Mouse (Mus musculus) neural tube, embryonic 11.5 days (tissue): ENCODE measurements around the gene Tst. TPM values are rescaled to one million over a fixed set of nuclear protein-coding genes. Genes with fewer than 3 reads are reported as not detected.
A peak's percentile ranks its signal among the peaks of the same experiment; 100 is the strongest.

Source experiments
- ATAC-seq: fragments of 200-750 bp; cut with Nextera tagmentation; 2 replicates; pipeline ENCODE4 v1.8.0; 2017; ENCODE audit warnings: moderate number of reproducible peaks, mild to moderate bottlenecking, moderate TSS enrichment, moderate library complexity; ENCODE audit not compliant: insufficient read depth, low FRiP score, low TSS enrichment
- DNase-seq: peaks from one replicate; pipeline ENCODE4 v3.0.0-alpha.2; 2015; ENCODE audit warnings: low spot score
- H3K27ac ChIP-seq: fragments of 300-500 bp; sonication (generic); 2 replicates; pipeline ENCODE4 v1.5.1; 2014; ENCODE audit warnings: low read depth, mild to moderate bottlenecking, low read length
- H3K27me3 ChIP-seq: fragments of 300-500 bp; sonication (generic); 2 replicates; pipeline ENCODE4 v1.6.1; 2014; ENCODE audit warnings: mild to moderate bottlenecking, low read length, mixed read lengths; ENCODE audit not compliant: control insufficient read depth, insufficient read depth
- H3K36me3 ChIP-seq: fragments of 300-500 bp; sonication (generic); 2 replicates; pipeline ENCODE4 v1.6.1; 2014; ENCODE audit warnings: mild to moderate bottlenecking, low read length, moderate library complexity, mixed read lengths; ENCODE audit not compliant: control insufficient read depth, insufficient read depth
- H3K4me1 ChIP-seq: fragments of 300-500 bp; sonication (generic); 2 replicates; pipeline ENCODE4 v1.6.1; 2014; ENCODE audit warnings: low read length, mixed read lengths; ENCODE audit not compliant: control insufficient read depth, insufficient read depth
- H3K4me2 ChIP-seq: fragments of 300-500 bp; sonication (generic); 2 replicates; pipeline ENCODE4 v1.6.1; 2014; ENCODE audit warnings: low read depth, mild to moderate bottlenecking, moderate library complexity
- H3K4me3 ChIP-seq: fragments of 300-500 bp; sonication (generic); 2 replicates; pipeline ENCODE4 v1.5.1; 2014; ENCODE audit warnings: low read depth, low read length
- H3K9ac ChIP-seq: fragments of 300-500 bp; sonication (generic); 2 replicates; pipeline ENCODE4 v1.6.1; 2014; ENCODE audit warnings: mild to moderate bottlenecking, low read length
- H3K9me3 ChIP-seq: fragments of 300-500 bp; sonication (generic); 2 replicates; pipeline ENCODE4 v1.6.1; 2016; ENCODE audit warnings: low read length; ENCODE audit not compliant: control insufficient read depth
- WGBS: fragments of 180-500 bp; shearing (Covaris S2); extraction: QIAGEN DNeasy Blood & Tissue Kit; methylation state at CpG from one replicate; pipeline ENCODE4 v1.1.7; 2014; 5-methylcytosine and 5-hydroxymethylcytosine counted together
- polyA plus RNA-seq: library from polyadenylated mRNA; unstranded; fragments of >200 nt; fragmentation: Nextera tagmentation; extraction: Ambion mirVana; gene quantifications from 2 replicates; pipeline ENCODE4 v1.2.1, GENCODE M21; 2014

Tst gene
- polyA plus RNA-seq, 1 experiment from 2014 or later: 7.8 TPM

GRCm38 (mm10) chr15:78435681-78436080, 30.0 kb upstream of the Tst start:
- ATAC-seq (peak; percentile 33; the same call in 1 of the 2 replicates), DNase-seq (no peak)
- Histone ChIP-seq H3K4me2 (no peak overlapping the region), H3K4me1 (peaks cover 31% of the 10 kb centered on the region), H3K9me3 (no peaks in the 10 kb centered on the region), H3K9ac (no peak overlapping the region; the same call in 1 of the 2 replicates), H3K36me3 (0 out of 2 replicates have a peak, but pooled peaks cover 3% of the 10 kb centered on the region), H3K27me3 (no peaks in the 10 kb centered on the region), H3K4me3 (no peak overlapping the region), H3K27ac (no peak overlapping the region; the same call in 1 of the 2 replicates)
- 84% methylated on average over 11 of the region's 11 CpGs for whole genome bisulfite sequencing

DNA sequence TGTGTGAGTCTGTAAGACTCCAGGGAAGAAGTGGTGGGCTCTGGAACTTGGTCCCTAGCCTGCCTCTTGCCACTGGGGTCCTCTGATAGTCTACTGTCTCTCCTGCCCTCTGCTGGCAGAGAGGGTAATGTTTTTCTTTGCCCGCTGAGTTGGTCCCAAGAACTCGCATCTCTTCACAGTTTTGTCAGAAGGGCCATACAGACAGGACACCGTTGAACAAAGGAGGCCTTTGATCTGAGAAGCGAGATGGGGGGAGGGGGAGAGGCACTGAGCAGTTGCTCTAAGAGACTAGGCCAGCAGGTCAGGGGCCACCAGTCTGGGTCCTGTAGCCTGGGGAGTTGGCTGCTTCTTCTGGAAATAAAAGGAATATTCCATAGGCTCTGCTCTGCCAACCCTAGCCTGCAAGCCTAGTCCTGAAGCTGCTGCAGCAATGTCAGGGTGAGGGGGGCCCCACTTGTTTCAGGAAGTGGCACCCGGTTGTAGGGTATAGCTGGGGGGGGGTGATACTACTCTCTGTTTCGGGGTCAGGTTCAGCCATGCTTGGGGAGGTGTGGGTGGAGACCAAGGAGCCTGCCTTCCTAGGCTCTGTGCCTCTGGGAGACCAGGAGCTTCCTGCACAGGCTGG, 29.3 kb upstream of the Tst start:
- Histone ChIP-seq H3K9ac (no peak overlapping the region), H3K27me3 (no peaks in the 10 kb centered on the region), H3K4me3 (no peak overlapping the region), H3K4me1 (peaks cover 31% of the 10 kb centered on the region), H3K4me2 (no peak overlapping the region), H3K9me3 (no peaks in the 10 kb centered on the region), H3K36me3 (0 out of 2 replicates have a peak, but pooled peaks cover 3% of the 10 kb centered on the region), H3K27ac (no peak overlapping the region)
- ATAC-seq (no peak), DNase-seq (peak; percentile 70)
- WGBS: 24% methylated on average over 6 of the region's 6 CpGs

- no peaks in the 10 kb centered on the region for H3K27me3 ChIP-seq
- 0 out of 2 replicates have a peak, but pooled peaks cover 3% of the 10 kb centered on the region for H3K36me3 ChIP-seq
- peaks cover 26% of the 10 kb centered on the region for H3K4me1 ChIP-seq
- H3K4me2 ChIP-seq: no peak overlapping the region
- H3K9me3 ChIP-seq: no peaks in the 10 kb centered on the region
- H3K4me3 ChIP-seq: no peak overlapping the region
- ATAC-seq: no peak
- H3K27ac ChIP-seq: no peak overlapping the region
- no peak for DNase-seq
- no peak overlapping the region for H3K9ac ChIP-seq
- WGBS: 87% methylated on average over 7 of the region's 7 CpGs
These were observed 25.9 kb upstream of the Tst start for GRCm38 (mm10) chr15:78431541-78432121.

DNA sequence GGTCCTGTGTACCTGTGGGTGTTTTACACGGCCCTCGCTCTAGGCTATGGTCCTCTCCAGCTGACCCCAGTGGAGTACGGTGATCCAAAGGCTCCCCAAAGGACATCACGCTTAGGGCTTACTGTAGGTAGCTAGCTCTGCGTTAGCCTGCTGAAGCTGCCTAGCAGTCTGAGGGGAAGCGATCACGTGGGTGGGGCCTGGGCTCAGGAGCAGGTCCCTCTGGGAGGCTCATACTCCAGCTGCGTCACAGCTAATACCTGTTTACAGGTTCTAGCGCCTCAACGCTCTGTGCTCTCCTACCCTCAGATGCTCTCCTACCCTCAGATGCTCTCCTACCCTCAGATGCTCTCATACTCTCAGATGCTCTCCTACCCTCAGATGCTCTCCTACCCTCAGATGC, 25.2 kb upstream of the Tst start:
- Histone ChIP-seq H3K9ac (no peak overlapping the region), H3K4me3 (no peak overlapping the region), H3K4me1 (peaks cover 18% of the 10 kb centered on the region), H3K36me3 (0 out of 2 replicates have a peak, but pooled peaks cover 3% of the 10 kb centered on the region), H3K9me3 (no peaks in the 10 kb centered on the region), H3K27me3 (no peaks in the 10 kb centered on the region), H3K4me2 (no peak overlapping the region), H3K27ac (no peak overlapping the region)
- ATAC-seq: no peak
- WGBS: 89% methylated on average over 10 of the region's 10 CpGs
- DNase-seq: no peak

DNA sequence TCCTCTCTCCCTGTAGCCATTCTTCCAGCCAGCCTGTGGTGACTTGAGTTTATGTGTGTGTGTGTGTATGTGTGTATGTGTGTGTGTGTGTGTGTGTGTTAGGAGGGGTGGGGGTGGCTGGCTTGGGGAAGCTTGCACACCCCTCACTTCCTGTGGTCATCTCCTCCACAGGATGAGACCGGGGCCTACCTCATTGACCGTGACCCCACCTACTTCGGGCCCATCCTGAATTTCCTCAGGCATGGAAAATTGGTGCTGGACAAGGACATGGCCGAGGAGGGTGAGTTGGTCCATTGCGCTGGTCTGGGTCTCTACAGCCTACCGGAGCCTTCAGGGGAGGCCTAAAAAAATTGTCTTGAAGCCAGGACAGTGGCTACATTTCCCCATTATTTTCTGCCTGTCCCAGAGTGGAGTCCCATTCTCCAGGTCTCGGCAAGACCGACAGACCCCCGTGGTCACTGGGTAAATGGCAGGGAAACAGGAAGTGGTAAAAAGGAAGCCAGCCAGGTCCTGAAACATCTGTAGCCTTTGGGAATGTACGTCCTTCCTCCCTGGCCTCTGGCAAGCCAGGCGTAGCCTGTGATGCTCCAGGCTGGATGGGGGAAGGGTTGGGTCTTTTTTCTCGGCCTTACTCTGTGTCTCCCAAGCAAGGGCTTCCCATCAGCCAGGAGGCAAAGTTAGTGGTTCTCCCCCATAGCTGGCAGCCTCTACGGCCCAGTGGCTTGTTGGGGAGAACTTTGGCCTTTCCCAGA, 24.3 kb upstream of the Tst start:
- H3K4me2 ChIP-seq: peak overlapping the region; percentile 2; the same call in 1 of the 2 replicates
- peak overlapping the region; percentile 39; the same call in 1 of the 2 replicates for H3K27ac ChIP-seq
- peaks cover 12% of the 10 kb centered on the region for H3K4me1 ChIP-seq
- DNase-seq (no peak), ATAC-seq (no peak)
- no peaks in the 10 kb centered on the region for H3K9me3 ChIP-seq
- H3K9ac ChIP-seq: no peak overlapping the region
- H3K36me3 ChIP-seq: 0 out of 2 replicates have a peak, but pooled peaks cover 3% of the 10 kb centered on the region
- 83% methylated on average over 13 of the region's 13 CpGs for WGBS
- H3K27me3 ChIP-seq: no peaks in the 10 kb centered on the region
- no peak overlapping the region for H3K4me3 ChIP-seq

DNA sequence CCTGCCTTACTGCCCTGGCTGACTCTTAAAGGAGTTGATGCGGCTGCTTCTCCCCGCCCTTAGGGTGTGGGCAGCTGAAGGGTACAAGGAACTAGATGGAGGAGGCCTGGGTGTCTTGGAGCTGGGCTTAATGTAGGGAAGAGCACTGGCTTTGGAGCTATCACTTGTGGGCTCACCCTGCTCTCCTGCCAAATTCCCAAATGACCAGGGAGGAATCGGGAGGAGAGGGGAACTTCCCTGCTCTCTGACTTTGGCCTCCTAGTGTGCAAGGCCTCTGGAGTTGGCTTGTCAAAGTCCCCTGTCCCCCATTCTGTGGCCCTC, 23.4 kb upstream of the Tst start:
- H3K27me3 ChIP-seq: no peaks in the 10 kb centered on the region
- no peak overlapping the region for H3K27ac ChIP-seq
- DNase-seq (no peak), ATAC-seq (no peak; the same call in 1 of the 2 replicates)
- no peaks in the 10 kb centered on the region for H3K9me3 ChIP-seq
- no peaks in the 10 kb centered on the region for H3K36me3 ChIP-seq
- peak overlapping the region; percentile 84 for H3K4me2 ChIP-seq
- peak overlapping the region; percentile 82 for H3K9ac ChIP-seq
- H3K4me3 ChIP-seq: peak overlapping the region; percentile 90
- peaks cover 8% of the 10 kb centered on the region; the same call in 1 of the 2 replicates for H3K4me1 ChIP-seq
- 3% methylated on average over 3 of the region's 3 CpGs for WGBS

- Histone ChIP-seq H3K36me3 (no peaks in the 10 kb centered on the region), H3K27me3 (no peaks in the 10 kb centered on the region), H3K9me3 (no peaks in the 10 kb centered on the region), H3K9ac (peak within 1 kb of the TSS; percentile 82), H3K4me1 (peaks cover 6% of the 10 kb centered on the region; the same call in 1 of the 2 replicates), H3K27ac (0 out of 2 replicates have a peak within 1 kb of the TSS, but pooled peaks have one; percentile 49), H3K4me3 (peak within 1 kb of the TSS; percentile 90), H3K4me2 (peak within 1 kb of the TSS; percentile 84)
- DNase-seq (peak; percentile 86), ATAC-seq (peak; percentile 90)
- 1% methylated on average over 52 of the region's 52 CpGs for WGBS
These were observed 22.9 kb upstream of the Tst start, which contains the start of gene Kctd17 for GRCm38 (mm10) chr15:78428391-78429138. Gene Kctd17, plus strand, starts transcription at chr15:78428564.

GRCm38 (mm10) chr15:78425230-78425629, 19.5 kb upstream of the Tst start:
- DNase-seq (no peak), ATAC-seq (no peak)
- Histone ChIP-seq H3K27me3 (no peaks in the 10 kb centered on the region), H3K36me3 (no peaks in the 10 kb centered on the region), H3K9me3 (no peaks in the 10 kb centered on the region), H3K27ac (no peak overlapping the region), H3K4me1 (peaks cover 6% of the 10 kb centered on the region; the same call in 1 of the 2 replicates), H3K4me3 (no peak overlapping the region), H3K4me2 (no peak overlapping the region), H3K9ac (no peak overlapping the region)
- 64% methylated on average over 4 of the region's 4 CpGs for WGBS
